Mouse (Mus musculus) liver, adult 2 months (tissue): ENCODE measurements around the gene Psors1c2. TPM values are rescaled to one million over a fixed set of nuclear protein-coding genes. Genes with fewer than 3 reads are reported as not detected.

Experiments used
- DNase-seq: peaks from one replicate; pipeline ENCODE4 v3.0.0-alpha.2; 2011; ENCODE audit warnings: low read depth, low spot score; ENCODE audit errors: extremely low read depth
- H3K27ac ChIP-seq: fragments of 200-500 bp; replicated peaks from 2 replicates; pipeline ENCODE4 v1.5.1; 2012; ENCODE audit warnings: low read depth, mild to moderate bottlenecking, control low read depth, inconsistent platforms, low read length; ENCODE audit not compliant: insufficient read depth
- H3K27me3 ChIP-seq: fragments of 200-500 bp; 2 replicates; pipeline ENCODE4 v1.6.1; 2012; ENCODE audit warnings: mild to moderate bottlenecking, moderate library complexity, low read length, inconsistent platforms; ENCODE audit not compliant: control insufficient read depth, insufficient read depth
- H3K36me3 ChIP-seq: fragments of 200-500 bp; 2 replicates; pipeline ENCODE4 v1.6.1; 2012; ENCODE audit warnings: low read length, inconsistent platforms; ENCODE audit not compliant: control insufficient read depth, insufficient read depth
- H3K4me1 ChIP-seq: fragments of 200-500 bp; 2 replicates; pipeline ENCODE4 v1.6.1; 2011; ENCODE audit warnings: low read length; ENCODE audit not compliant: control insufficient read depth, insufficient read depth
- H3K4me3 ChIP-seq: fragments of 200-500 bp; 2 replicates; pipeline ENCODE4 v1.5.1; 2011; ENCODE audit warnings: low read depth, mild to moderate bottlenecking, control low read depth, low read length, moderate library complexity; ENCODE audit not compliant: insufficient read depth
- H3K79me2 ChIP-seq: fragments of 200-500 bp; 2 replicates; pipeline ENCODE4 v1.6.1; 2012; ENCODE audit warnings: inconsistent platforms, mild to moderate bottlenecking, low read length, moderate library complexity; ENCODE audit not compliant: control insufficient read depth, insufficient read depth
- H3K9ac ChIP-seq: fragments of 200-500 bp; 2 replicates; pipeline ENCODE4 v1.6.1; 2012; ENCODE audit warnings: low read depth, mild to moderate bottlenecking, control low read depth, inconsistent platforms, low read length
- CTCF ChIP-seq: fragments of 200-500 bp; IDR thresholded peaks from 2 replicates; pipeline ENCODE4 v1.5.1; 2011; ENCODE audit warnings: low read depth, low read length, control low read depth
- POLR2A ChIP-seq: fragments of 200-500 bp; IDR thresholded peaks from 2 replicates; pipeline ENCODE4 v1.6.1; 2011; ENCODE audit warnings: low read length, control low read depth; ENCODE audit not compliant: insufficient read depth; ENCODE audit errors: extremely low read depth
- WGBS: fragments of 180-500 bp; shearing (Covaris S2); methylation state at CpG from one replicate; pipeline ENCODE4 v1.1.7; 2018; 5-methylcytosine and 5-hydroxymethylcytosine counted together
- polyA plus RNA-seq: library from polyadenylated mRNA; depleted of rRNA; stranded (reverse); fragments of >200 nt; gene quantifications from 2 replicates; pipeline ENCODE4 v1.2.3, GENCODE M21; 2012
- total RNA-seq: library from RNA; depleted of rRNA; stranded (reverse); fragments of >200 nt; gene quantifications from 2 replicates; pipeline ENCODE4 v1.2.3, GENCODE M21; 2014

The Psors1c2 gene
- total and polyA plus RNA-seq, 2 experiments: not detected

DNA sequence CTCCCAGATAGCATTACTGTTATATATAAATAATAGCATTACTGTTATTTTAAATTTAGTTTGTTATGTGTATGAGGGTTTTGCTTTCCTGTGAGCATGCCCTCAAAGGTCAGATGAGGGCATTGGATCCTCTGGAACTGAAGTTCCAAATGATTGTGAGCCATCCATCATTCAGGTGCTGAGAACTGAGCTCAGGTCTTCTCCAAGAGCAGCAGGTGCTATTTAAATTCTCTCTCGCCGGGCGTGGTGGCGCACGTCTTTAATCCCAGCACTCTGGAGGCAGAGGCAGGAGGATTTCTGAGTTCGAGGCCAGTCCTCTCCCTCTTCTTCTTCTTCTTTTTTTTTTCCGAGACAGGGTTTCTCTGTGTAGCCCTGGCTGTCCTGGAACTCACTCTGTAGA, 35.9 kb upstream of the Psors1c2 start:
- WGBS: 93% methylated on average over 7 of the region's 7 CpGs

GRCm38 (mm10) chr17:35502226-35502625, 30.8 kb upstream of the Psors1c2 start:
- Histone ChIP-seq H3K4me1 (no peaks in the 10 kb centered on the region), H3K4me3 (no peak overlapping the region), H3K79me2 (no peaks in the 10 kb centered on the region), H3K27ac (no peak overlapping the region), H3K36me3 (no peaks in the 10 kb centered on the region), H3K27me3 (no peaks in the 10 kb centered on the region), H3K9ac (no peak overlapping the region)
- 50% methylated on average over 6 of the region's 6 CpGs for WGBS
- TF ChIP-seq CTCF (no peak), POLR2A (no peak)
- no peak for DNase-seq

More for the DNA sequence above, 35.9 kb upstream of the Psors1c2 start:
- Histone ChIP-seq H3K4me1 (no peaks in the 10 kb centered on the region), H3K36me3 (no peaks in the 10 kb centered on the region), H3K27ac (no peak overlapping the region), H3K4me3 (no peak overlapping the region), H3K27me3 (no peaks in the 10 kb centered on the region), H3K79me2 (no peaks in the 10 kb centered on the region), H3K9ac (no peak overlapping the region)
- TF ChIP-seq POLR2A (no peak), CTCF (no peak)
- DNase-seq: no peak

DNA sequence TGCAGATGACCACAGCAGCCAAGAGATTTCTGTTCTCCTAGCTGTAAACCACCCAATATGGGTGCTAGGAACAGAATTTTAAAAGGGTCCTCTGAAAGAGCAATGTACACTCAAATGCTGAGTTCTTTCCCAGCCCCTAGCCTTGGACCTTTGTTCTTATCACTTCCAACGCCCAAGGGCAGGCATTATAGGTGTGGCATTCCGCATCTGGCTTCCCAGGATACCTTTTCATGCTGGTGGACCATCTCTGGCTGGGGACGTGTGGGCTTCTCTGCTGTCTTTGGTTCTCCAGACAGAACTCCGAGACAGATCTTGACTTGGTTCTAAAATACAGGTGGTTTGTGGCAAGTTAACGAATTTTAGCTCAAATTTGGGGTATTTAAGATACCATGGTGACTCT, 30.2 kb upstream of the Psors1c2 start:
- H3K4me3 ChIP-seq: no peak overlapping the region
- no peaks in the 10 kb centered on the region for H3K27me3 ChIP-seq
- H3K36me3 ChIP-seq: no peaks in the 10 kb centered on the region
- H3K4me1 ChIP-seq: no peaks in the 10 kb centered on the region
- H3K79me2 ChIP-seq: no peaks in the 10 kb centered on the region
- no peak overlapping the region for H3K27ac ChIP-seq
- no peak overlapping the region for H3K9ac ChIP-seq
- 74% methylated on average over 5 of the region's 5 CpGs for WGBS
- TF ChIP-seq CTCF (no peak), POLR2A (no peak)
- DNase-seq: no peak

- no peaks in the 10 kb centered on the region for H3K36me3 ChIP-seq
- no peaks in the 10 kb centered on the region for H3K4me1 ChIP-seq
- no peak for TF ChIP-seq CTCF
- no peak for TF ChIP-seq POLR2A
- no peaks in the 10 kb centered on the region for H3K27me3 ChIP-seq
- no peak overlapping the region for H3K27ac ChIP-seq
- H3K9ac ChIP-seq: no peak overlapping the region
- no peaks in the 10 kb centered on the region for H3K79me2 ChIP-seq
- 62% methylated on average over 5 of the region's 5 CpGs for WGBS
- no peak overlapping the region for H3K4me3 ChIP-seq
- DNase-seq: no peak
Observed at GRCm38 (mm10) chr17:35503849-35504248, 29.2 kb upstream of the Psors1c2 start.

- TF ChIP-seq POLR2A (no peak), CTCF (no peak)
- H3K27me3 ChIP-seq: no peaks in the 10 kb centered on the region
- no peak overlapping the region for H3K9ac ChIP-seq
- H3K36me3 ChIP-seq: no peaks in the 10 kb centered on the region
- DNase-seq: no peak
- H3K27ac ChIP-seq: no peak overlapping the region
- H3K79me2 ChIP-seq: no peaks in the 10 kb centered on the region
- no peak overlapping the region for H3K4me3 ChIP-seq
- 69% methylated on average over 8 of the region's 8 CpGs for WGBS
- no peaks in the 10 kb centered on the region for H3K4me1 ChIP-seq
Observed at GRCm38 (mm10) chr17:35504628-35505481, 28.1 kb upstream of the Psors1c2 start.

- WGBS: 77% methylated on average over 13 of the region's 13 CpGs
- H3K4me3 ChIP-seq: no peak within 1 kb of the TSS
- no peaks in the 10 kb centered on the region for H3K27me3 ChIP-seq
- H3K36me3 ChIP-seq: no peaks in the 10 kb centered on the region
- H3K27ac ChIP-seq: no peak within 1 kb of the TSS
- TF ChIP-seq CTCF: no peak
- no peak for TF ChIP-seq POLR2A
- H3K79me2 ChIP-seq: no peaks in the 10 kb centered on the region
- no peak for DNase-seq
- H3K9ac ChIP-seq: no peak within 1 kb of the TSS
- H3K4me1 ChIP-seq: no peaks in the 10 kb centered on the region
Observed at GRCm38 (mm10) chr17:35505776-35506175, 27.2 kb upstream of the Psors1c2 start, which contains the start of gene Pou5f1. Pou5f1 (plus strand) TSS chr17:35506018.
